Mouse (Mus musculus) limb, embryonic 15.5 days (tissue): Measurements from ENCODE around the gene Grb7. TPM values are rescaled to one million over a fixed set of nuclear protein-coding genes. Genes with fewer than 3 reads are reported as not detected.

ENCODE experiments used
- ATAC-seq: fragments of 200-750 bp; cut with Nextera tagmentation; 2 replicates; pipeline ENCODE4 v1.8.0; 2017; ENCODE audit warnings: low read depth, moderate TSS enrichment; ENCODE audit not compliant: insufficient number of reproducible peaks, low FRiP score, low TSS enrichment
- H3K27ac ChIP-seq: fragments of 300-500 bp; sonication (generic); 2 replicates; pipeline ENCODE4 v1.5.1; 2015; ENCODE audit warnings: moderate library complexity, mild to moderate bottlenecking, inconsistent platforms
- H3K27me3 ChIP-seq: fragments of 300-500 bp; sonication (generic); 2 replicates; pipeline ENCODE4 v1.6.1; 2015; ENCODE audit warnings: inconsistent platforms
- H3K36me3 ChIP-seq: fragments of 300-500 bp; sonication (generic); 2 replicates; pipeline ENCODE4 v1.6.1; 2015; ENCODE audit warnings: inconsistent platforms
- H3K4me1 ChIP-seq: fragments of 300-500 bp; sonication (generic); 2 replicates; pipeline ENCODE4 v1.6.1; 2015; ENCODE audit warnings: inconsistent platforms
- H3K4me2 ChIP-seq: fragments of 300-500 bp; sonication (generic); 2 replicates; pipeline ENCODE4 v1.6.1; 2015; ENCODE audit warnings: mild to moderate bottlenecking, inconsistent platforms
- H3K4me3 ChIP-seq: fragments of 300-500 bp; sonication (generic); 2 replicates; pipeline ENCODE4 v1.5.1; 2015; ENCODE audit warnings: mild to moderate bottlenecking, inconsistent platforms
- H3K9ac ChIP-seq: fragments of 300-500 bp; sonication (generic); 2 replicates; pipeline ENCODE4 v1.6.1; 2015; ENCODE audit warnings: inconsistent platforms
- H3K9me3 ChIP-seq: fragments of 300-500 bp; sonication (generic); 2 replicates; pipeline ENCODE4 v1.6.1; 2016; ENCODE audit warnings: inconsistent platforms
- WGBS: fragments of 180-500 bp; shearing (Covaris S2); methylation state at CpG from one replicate; pipeline ENCODE4 v1.1.7; 2015; 5-methylcytosine and 5-hydroxymethylcytosine counted together
- polyA plus RNA-seq: library from polyadenylated mRNA; unstranded; fragments of >200 nt; fragmentation: Nextera tagmentation; extraction: Ambion mirVana; gene quantifications from 2 replicates; pipeline ENCODE4 v1.2.1, GENCODE M21; 2015

Gene Grb7
- polyA plus RNA-seq, 1 experiment from 2014 or later, result 10.5 TPM

GRCm38 (mm10) chr11:98492959-98493358 is 46.8 kb downstream of the Grb7 start:
- 17% methylated on average over 7 of the region's 7 CpGs for WGBS
- H3K9ac ChIP-seq, result no peak overlapping the region
- no peak for ATAC-seq
- H3K27me3 ChIP-seq, result peaks cover 3% of the 10 kb centered on the region; the same call in 1 of the 2 replicates
- H3K4me1 ChIP-seq, result peaks cover 10% of the 10 kb centered on the region
- no peak overlapping the region for H3K27ac ChIP-seq
- H3K36me3 ChIP-seq, result no peaks in the 10 kb centered on the region
- H3K4me3 ChIP-seq, result no peak overlapping the region
- H3K9me3 ChIP-seq, result no peaks in the 10 kb centered on the region
- no peak overlapping the region for H3K4me2 ChIP-seq

GRCm38 (mm10) chr11:98493394-98493793 is 47.2 kb downstream of the Grb7 start:
- H3K9me3 ChIP-seq, result no peaks in the 10 kb centered on the region
- no peak overlapping the region for H3K4me2 ChIP-seq
- peaks cover 11% of the 10 kb centered on the region for H3K4me1 ChIP-seq
- WGBS, result 66% methylated on average over 9 of the region's 9 CpGs
- no peak for ATAC-seq
- peaks cover 4% of the 10 kb centered on the region; the same call in 1 of the 2 replicates for H3K27me3 ChIP-seq
- H3K9ac ChIP-seq, result no peak overlapping the region
- H3K4me3 ChIP-seq, result no peak overlapping the region
- no peaks in the 10 kb centered on the region for H3K36me3 ChIP-seq
- no peak overlapping the region for H3K27ac ChIP-seq

GRCm38 (mm10) chr11:98495176-98495719 is 49.1 kb downstream of the Grb7 start:
- Histone ChIP-seq H3K4me3 (no peak overlapping the region), H3K4me2 (no peak overlapping the region), H3K9me3 (no peaks in the 10 kb centered on the region), H3K4me1 (peaks cover 11% of the 10 kb centered on the region), H3K9ac (no peak overlapping the region), H3K27me3 (peaks cover 4% of the 10 kb centered on the region; the same call in 1 of the 2 replicates), H3K36me3 (no peaks in the 10 kb centered on the region), H3K27ac (no peak overlapping the region)
- WGBS, result 77% methylated on average over 5 of the region's 5 CpGs
- no peak for ATAC-seq

- no peak overlapping the region for H3K4me2 ChIP-seq
- no peaks in the 10 kb centered on the region for H3K36me3 ChIP-seq
- H3K9ac ChIP-seq, result no peak overlapping the region
- no peak overlapping the region for H3K4me3 ChIP-seq
- no peak overlapping the region for H3K27ac ChIP-seq
- H3K27me3 ChIP-seq, result peaks cover 4% of the 10 kb centered on the region; the same call in 1 of the 2 replicates
- ATAC-seq, result no peak
- 16% methylated on average over 22 of the region's 22 CpGs for WGBS
- peaks cover 11% of the 10 kb centered on the region for H3K4me1 ChIP-seq
- H3K9me3 ChIP-seq, result no peaks in the 10 kb centered on the region
Measured at GRCm38 (mm10) chr11:98497388-98498288, 51.4 kb downstream of the Grb7 start.

- Histone ChIP-seq H3K9me3 (no peaks in the 10 kb centered on the region), H3K9ac (no peak overlapping the region), H3K27me3 (no peaks in the 10 kb centered on the region), H3K27ac (no peak overlapping the region), H3K4me3 (no peak overlapping the region), H3K36me3 (no peaks in the 10 kb centered on the region), H3K4me1 (no peaks in the 10 kb centered on the region), H3K4me2 (no peak overlapping the region)
- ATAC-seq, result no peak
- WGBS, result 42% methylated on average over 3 of the region's 3 CpGs
Measured at GRCm38 (mm10) chr11:98504926-98505325, 58.7 kb downstream of the Grb7 start.

Other genes with a start within 250 kb of the Grb7 start
- gene Cdk12, start 243.3 kb upstream of the Grb7 start, polyA plus RNA-seq, result 8.7 and 8.9 TPM in 2 replicates
- not detected in 2 replicates for gene Neurod2, start 116.7 kb upstream of the Grb7 start, polyA plus RNA-seq
- gene Ppp1r1b, start 98.0 kb upstream of the Grb7 start, polyA plus RNA-seq, result 3.7 and 4.3 TPM in 2 replicates
- gene Stard3, start 88.0 kb upstream of the Grb7 start, polyA plus RNA-seq, result 36.6 and 40.1 TPM in 2 replicates
- gene Tcap, start 62.6 kb upstream of the Grb7 start, polyA plus RNA-seq, result 18.1 and 45.8 TPM in 2 replicates
- 1.6 TPM in 2 replicates for gene Pnmt, start 59.9 kb upstream of the Grb7 start, polyA plus RNA-seq
- 12.6 and 13.0 TPM in 2 replicates for gene Pgap3, start 45.9 kb upstream of the Grb7 start, polyA plus RNA-seq
- gene Erbb2, start 33.9 kb upstream of the Grb7 start, polyA plus RNA-seq, result 63.3 and 70.7 TPM in 2 replicates
- gene Mien1, start 7.4 kb upstream of the Grb7 start, polyA plus RNA-seq, result 100 and 109 TPM in 2 replicates
- 0.36 and 0.74 TPM in 2 replicates for gene Ikzf3, start 99.6 kb downstream of the Grb7 start, polyA plus RNA-seq
- gene Zpbp2, start 104.7 kb downstream of the Grb7 start, polyA plus RNA-seq, result 0.12 and 0.17 TPM in 2 replicates
- 86.7 and 87.1 TPM in 2 replicates for gene Ormdl3, start 141.0 kb downstream of the Grb7 start, polyA plus RNA-seq
- not detected in 2 replicates for gene Lrrc3c, start 151.9 kb downstream of the Grb7 start, polyA plus RNA-seq
- 0.64 and 1.1 TPM in 2 replicates for gene Gm12355, start 179.3 kb downstream of the Grb7 start, polyA plus RNA-seq
- gene Gsdma3, start 180.0 kb downstream of the Grb7 start, polyA plus RNA-seq, result not detected in 2 replicates
- not detected in 2 replicates for gene Gsdma2, start 200.4 kb downstream of the Grb7 start, polyA plus RNA-seq
- 10.5 and 14.7 TPM in 2 replicates for gene Gsdma, start 218.0 kb downstream of the Grb7 start, polyA plus RNA-seq
- 197 and 200 TPM in 2 replicates for gene Psmd3, start 236.2 kb downstream of the Grb7 start, polyA plus RNA-seq